Mouse (Mus musculus) layer of hippocampus, adult 2 months (tissue): ENCODE results near the gene Slc10a2. TPM values are rescaled to one million over a fixed set of nuclear protein-coding genes. Genes with fewer than 3 reads are reported as not detected.
"Not testable (repeated sequence)": the region's sequence is repeated elsewhere in the genome, so short reads cannot be mapped to it uniquely, and the experiment has no call there.

Source experiments
- DNase-seq, 2 experiments: peaks; one replicate each; pipeline ENCODE4 v3.0.0; 2022; ENCODE audit warnings: low spot score in 2 of 2
- H3K27ac ChIP-seq: fragments of 200-600 bp; 2 replicates; pipeline ENCODE4 v1.8.1; 2022
- H3K4me3 ChIP-seq: fragments of 200-600 bp; 2 replicates; pipeline ENCODE4 v1.8.1; 2022; ENCODE audit warnings: mild to moderate bottlenecking
- CTCF ChIP-seq: fragments of 200-600 bp; conservative IDR thresholded peaks from 2 replicates; pipeline ENCODE4 v1.8.1; 2022; ENCODE audit warnings: antibody characterized with exemption, mild to moderate bottlenecking, moderate library complexity
- long read RNA-seq, 2 experiments: library from polyadenylated mRNA; stranded (forward); transcript quantifications; one replicate each; pipeline ENCODE4 v2.0.0; 2021; ENCODE audit warnings: borderline mapping rate in 2 of 2
- total RNA-seq, 2 experiments: library from RNA; stranded (reverse); gene quantifications; 2 replicates each; pipeline ENCODE4 v1.2.3; 2021

Slc10a2 gene
- total RNA-seq: not detected
- long read RNA-seq, experiment 1: 0 reads
- long read RNA-seq, experiment 2: 0 reads

- no peak for DNase-seq
- no peak for TF ChIP-seq CTCF
Observed at GRCm38 (mm10) chr8:5105186-5105585, at the start of gene Slc10a2. Slc10a2 (minus strand) TSS chr8:5105351.

DNA sequence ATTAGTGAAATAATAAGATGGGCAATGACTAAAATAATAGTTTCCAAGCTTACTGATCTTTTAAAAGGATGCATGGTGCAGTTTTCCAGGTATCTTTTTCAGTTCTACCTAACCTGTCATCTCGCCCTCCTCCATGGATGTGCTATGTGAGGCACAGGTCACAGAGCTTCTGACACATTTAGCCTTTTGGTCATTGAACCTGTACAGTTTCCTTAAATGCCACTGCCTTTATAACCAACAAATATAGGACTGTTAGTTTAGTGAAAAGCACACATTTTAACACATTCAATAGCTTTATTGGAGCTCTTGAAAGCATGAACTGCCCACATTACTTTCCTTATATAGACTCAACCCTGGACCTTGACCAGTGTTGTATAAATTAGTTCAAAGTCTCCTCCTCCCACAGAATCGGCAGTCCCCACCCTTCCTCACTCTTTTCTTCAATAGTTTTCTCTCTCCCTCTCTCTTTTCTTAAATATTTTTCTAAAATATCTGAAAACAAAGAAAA lies 24.2 kb upstream of the Slc10a2 start:
- no peak overlapping the region for H3K27ac ChIP-seq
- DNase-seq: no peak
- no peak for TF ChIP-seq CTCF
- H3K4me3 ChIP-seq: no peak overlapping the region

More at GRCm38 (mm10) chr8:5105186-5105585, at the start of gene Slc10a2:
- H3K4me3 ChIP-seq: no peak within 1 kb of the TSS
- H3K27ac ChIP-seq: no peak within 1 kb of the TSS

DNA sequence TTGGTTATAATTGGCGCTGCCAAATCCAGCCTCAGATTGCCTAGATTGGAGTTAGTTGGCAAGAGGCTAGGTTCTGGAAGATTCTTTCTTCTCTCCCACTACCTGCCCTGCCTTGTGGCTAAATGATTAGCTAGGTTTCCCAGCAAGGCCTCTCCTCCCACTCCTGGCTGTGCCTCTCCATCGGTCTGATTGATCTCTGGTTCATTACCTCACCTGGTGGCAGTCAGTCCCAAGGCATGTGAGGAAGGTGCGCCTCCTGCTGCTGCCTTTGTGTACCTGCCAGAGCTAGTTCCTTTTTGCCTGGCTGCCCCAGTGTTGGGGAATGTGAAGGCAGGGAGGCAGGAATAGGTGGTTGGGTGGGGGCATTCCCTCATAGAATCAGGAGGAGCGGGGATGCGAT lies 1.7 kb upstream of the Slc10a2 start:
- TF ChIP-seq CTCF: no peak

GRCm38 (mm10) chr8:5095392-5095791 lies 9.8 kb downstream of the Slc10a2 start:
- DNase-seq: no peak
- no peak for TF ChIP-seq CTCF
- Histone ChIP-seq H3K4me3 (no peak overlapping the region), H3K27ac (no peak overlapping the region)

More for the DNA sequence above, 1.7 kb upstream of the Slc10a2 start:
- DNase-seq: no peak
- no peak overlapping the region for H3K4me3 ChIP-seq
- no peak overlapping the region for H3K27ac ChIP-seq

GRCm38 (mm10) chr8:5093991-5094390 lies 11.2 kb downstream of the Slc10a2 start:
- H3K4me3 ChIP-seq, H3K27ac ChIP-seq, DNase-seq: not testable (repeated sequence)

DNA sequence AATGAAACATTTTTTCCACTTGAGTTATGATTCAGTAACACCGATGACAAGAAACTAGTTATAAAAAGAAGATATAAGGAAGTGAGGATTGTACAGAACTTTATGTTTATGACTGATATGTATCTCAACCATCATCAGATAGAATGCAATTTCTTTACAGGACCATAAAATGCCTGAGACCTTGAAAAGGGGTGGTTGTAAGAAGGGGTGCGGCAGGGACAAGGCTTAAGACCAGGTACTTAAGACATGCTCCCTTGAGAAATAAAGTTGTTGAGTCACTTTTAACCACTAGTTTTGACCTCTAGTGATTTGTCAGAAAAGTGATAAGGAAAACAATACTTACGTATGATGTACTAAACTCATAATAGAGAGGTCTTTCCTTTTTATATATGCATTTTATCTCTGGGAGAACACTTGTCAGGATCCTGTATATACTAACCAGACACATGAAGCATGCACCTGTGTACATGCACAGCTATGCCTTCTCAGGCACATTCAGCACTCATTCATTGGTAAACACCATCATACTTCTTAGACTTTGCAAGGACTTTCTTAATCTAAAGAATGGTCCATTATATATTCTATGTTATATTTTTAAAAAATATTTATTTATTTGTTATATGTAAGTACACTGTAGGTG lies 31.4 kb downstream of the Slc10a2 start:
- H3K4me3 ChIP-seq: no peak overlapping the region
- no peak for TF ChIP-seq CTCF
- no peak overlapping the region for H3K27ac ChIP-seq
- DNase-seq: no peak

GRCm38 (mm10) chr8:5058888-5059287 lies 46.3 kb downstream of the Slc10a2 start:
- DNase-seq: no peak
- TF ChIP-seq CTCF: no peak

GRCm38 (mm10) chr8:5044361-5044900 lies 60.7 kb downstream of the Slc10a2 start:
- not testable (repeated sequence) for H3K27ac ChIP-seq, H3K4me3 ChIP-seq, DNase-seq

More at GRCm38 (mm10) chr8:5058888-5059287, 46.3 kb downstream of the Slc10a2 start:
- Histone ChIP-seq H3K27ac (no peak overlapping the region), H3K4me3 (no peak overlapping the region)

DNA sequence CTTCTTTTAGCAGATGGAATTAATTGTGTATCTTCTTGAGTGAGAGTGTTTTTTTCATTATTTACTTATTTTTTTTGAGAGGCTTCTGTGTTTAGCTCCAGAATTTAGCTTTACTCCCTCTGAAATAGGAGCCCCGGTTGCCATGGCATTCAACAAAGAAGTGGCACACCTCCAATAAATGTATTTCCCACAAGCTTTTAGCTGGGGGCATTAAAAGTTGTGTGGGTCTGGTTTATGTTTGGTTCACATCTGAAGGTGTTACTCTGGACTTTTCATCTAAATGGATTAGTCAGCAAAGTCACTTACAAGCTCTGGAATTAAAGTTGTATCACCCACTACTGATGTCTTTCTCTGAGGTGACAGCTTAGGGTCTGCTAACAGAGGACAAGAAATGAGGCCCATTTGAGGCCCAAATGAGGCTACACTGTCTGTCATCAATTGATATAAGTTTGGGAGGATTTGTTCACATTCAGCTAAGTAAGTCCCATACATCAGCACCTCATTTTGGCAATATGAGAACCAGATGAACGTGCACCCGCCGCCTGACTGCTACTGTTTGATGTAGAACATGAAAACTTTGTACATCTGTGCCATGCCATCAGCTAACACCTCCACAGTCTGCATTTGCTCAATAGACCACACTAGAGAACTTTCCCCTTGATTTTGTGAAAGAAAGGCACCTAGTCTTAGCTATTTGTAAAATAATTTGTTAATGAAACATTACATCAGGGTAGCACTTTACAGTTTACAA lies 66.2 kb downstream of the Slc10a2 start:
- no peak for TF ChIP-seq CTCF
- H3K27ac ChIP-seq: no peak overlapping the region
- no peak for DNase-seq
- H3K4me3 ChIP-seq: no peak overlapping the region
